Mouse (Mus musculus): ENCODE results near the gene Armc2.

The Armc2 gene

DNA sequence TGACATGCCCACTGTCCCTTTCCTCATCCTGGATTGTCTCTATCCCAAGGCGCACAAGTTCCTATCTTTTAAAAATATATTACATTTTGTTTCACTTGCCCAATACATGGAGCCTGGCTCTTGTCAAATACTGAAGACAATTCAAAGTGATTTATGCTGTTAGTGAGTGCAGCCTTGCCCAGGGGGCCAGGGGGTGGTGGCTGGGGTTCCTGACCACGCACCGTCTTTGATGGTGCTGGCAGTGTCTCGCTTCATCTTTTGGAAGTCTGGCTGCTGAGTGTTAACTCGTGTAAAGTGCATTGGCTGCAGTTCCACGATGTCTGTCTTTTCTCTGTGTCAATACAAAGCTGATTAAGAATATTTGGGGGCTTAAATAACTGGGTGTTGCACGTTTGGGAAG lies 13.6 kb downstream of the Armc2 start:
- no peaks in the 10 kb centered on the region for H3K9me3 ChIP-seq (ENCODE audit: low read length)
- H3K4me1 ChIP-seq (replicated peaks; ENCODE audit: low read depth, low read length): peaks cover 15% of the 10 kb centered on the region
- TF ChIP-seq NANOG (IDR thresholded peaks at IDR 0.05; ENCODE audit: borderline replicate concordance, low read length) (no peak), CTCF (conservative IDR thresholded peaks at IDR 0.05; ENCODE audit: low read length) (no peak), POU5F1 (IDR thresholded peaks at IDR 0.05; ENCODE audit: borderline replicate concordance, low read length) (no peak)
- no peak overlapping the region for H3K4me3 ChIP-seq (replicated peaks; ENCODE audit: low read length)
- no peaks in the 10 kb centered on the region for H3K36me3 ChIP-seq (ENCODE audit: insufficient read depth, low read length)
- no peaks in the 10 kb centered on the region for H3K27me3 ChIP-seq (ENCODE audit: insufficient read depth, low read length)

DNA sequence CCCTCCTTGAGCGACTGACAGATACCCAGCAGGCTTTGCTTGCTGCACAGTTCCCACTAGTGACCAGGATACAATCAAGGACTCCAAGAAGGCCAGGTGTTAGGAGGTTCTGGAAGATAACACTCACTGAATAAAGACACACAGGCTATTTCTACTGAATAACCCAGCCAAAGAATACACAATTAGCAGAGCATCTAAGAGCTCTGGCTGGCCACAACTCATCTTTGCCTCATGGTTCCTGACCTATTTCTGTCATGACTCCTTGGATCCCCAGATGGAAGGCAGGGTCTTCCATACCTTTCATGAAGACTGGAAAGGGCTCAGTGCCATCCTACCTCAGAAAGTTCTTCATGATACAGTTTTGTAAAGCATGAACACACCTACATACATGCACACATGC lies 14.2 kb downstream of the Armc2 start:
- peaks cover 19% of the 10 kb centered on the region for H3K4me1 ChIP-seq (replicated peaks; ENCODE audit: low read depth, low read length)
- TF ChIP-seq NANOG (IDR thresholded peaks at IDR 0.05; ENCODE audit: borderline replicate concordance, low read length) (no peak), POU5F1 (IDR thresholded peaks at IDR 0.05; ENCODE audit: borderline replicate concordance, low read length) (no peak), CTCF (conservative IDR thresholded peaks at IDR 0.05; ENCODE audit: low read length) (no peak)
- H3K27me3 ChIP-seq (ENCODE audit: insufficient read depth, low read length): no peaks in the 10 kb centered on the region
- H3K9me3 ChIP-seq (ENCODE audit: low read length): no peaks in the 10 kb centered on the region
- H3K4me3 ChIP-seq (replicated peaks; ENCODE audit: low read length): no peak overlapping the region
- no peaks in the 10 kb centered on the region for H3K36me3 ChIP-seq (ENCODE audit: insufficient read depth, low read length)

DNA sequence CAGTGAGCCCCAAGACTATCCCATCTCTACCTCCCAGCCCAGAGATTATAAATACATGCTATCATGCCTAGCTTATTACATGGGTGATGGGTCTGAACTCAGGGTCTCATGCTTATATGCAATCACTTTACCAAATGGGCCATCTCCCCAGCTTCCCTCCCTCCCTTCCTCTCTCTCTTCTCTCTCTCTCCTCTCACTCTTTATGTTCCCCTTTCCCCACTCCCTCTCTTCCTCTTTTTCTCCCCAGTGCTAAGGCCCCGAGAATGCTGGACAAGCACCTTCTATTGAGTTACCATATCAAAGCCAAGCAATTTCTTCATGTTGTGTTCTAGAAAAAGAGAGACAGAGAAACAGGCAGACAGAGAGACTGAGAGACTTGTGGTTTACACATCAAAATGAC lies 14.7 kb downstream of the Armc2 start:
- Histone ChIP-seq H3K4me1 (replicated peaks; ENCODE audit: low read depth, low read length) (peaks cover 23% of the 10 kb centered on the region), H3K27me3 (ENCODE audit: insufficient read depth, low read length) (no peaks in the 10 kb centered on the region), H3K4me3 (replicated peaks; ENCODE audit: low read length) (no peak overlapping the region), H3K9me3 (ENCODE audit: low read length) (no peaks in the 10 kb centered on the region), H3K36me3 (ENCODE audit: insufficient read depth, low read length) (no peaks in the 10 kb centered on the region)
- TF ChIP-seq CTCF (conservative IDR thresholded peaks at IDR 0.05; ENCODE audit: low read length) (no peak), NANOG (IDR thresholded peaks at IDR 0.05; ENCODE audit: borderline replicate concordance, low read length) (no peak), POU5F1 (IDR thresholded peaks at IDR 0.05; ENCODE audit: borderline replicate concordance, low read length) (no peak)

DNA sequence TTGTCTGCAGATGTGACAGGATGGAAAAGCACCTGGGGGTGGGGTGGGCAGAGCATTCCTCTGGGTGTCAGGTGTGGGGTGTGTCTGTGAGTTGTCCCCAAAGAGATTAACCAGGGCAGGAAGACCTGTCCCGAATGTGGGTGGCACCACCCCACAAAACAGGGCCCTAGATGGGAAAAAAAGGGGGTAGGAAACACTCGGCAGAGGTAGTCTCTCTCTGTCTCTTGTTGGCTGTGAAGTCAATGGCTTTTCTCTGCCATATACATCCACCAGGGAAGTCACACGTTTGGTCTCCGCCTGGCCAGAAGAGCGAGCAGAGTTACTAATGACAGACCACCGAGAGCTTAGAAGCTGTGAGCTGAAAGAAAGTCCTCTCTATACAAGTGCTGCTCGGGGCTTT lies 15.8 kb downstream of the Armc2 start:
- peaks cover 29% of the 10 kb centered on the region for H3K4me1 ChIP-seq (replicated peaks; ENCODE audit: low read depth, low read length)
- H3K27me3 ChIP-seq (ENCODE audit: insufficient read depth, low read length): no peaks in the 10 kb centered on the region
- H3K4me3 ChIP-seq (replicated peaks; ENCODE audit: low read length): no peak overlapping the region
- no peaks in the 10 kb centered on the region for H3K9me3 ChIP-seq (ENCODE audit: low read length)
- no peaks in the 10 kb centered on the region for H3K36me3 ChIP-seq (ENCODE audit: insufficient read depth, low read length)
- TF ChIP-seq POU5F1 (IDR thresholded peaks at IDR 0.05; ENCODE audit: borderline replicate concordance, low read length) (no peak), NANOG (IDR thresholded peaks at IDR 0.05; ENCODE audit: borderline replicate concordance, low read length) (no peak), CTCF (conservative IDR thresholded peaks at IDR 0.05; ENCODE audit: low read length) (no peak)

GRCm38 (mm10) chr10:42001260-42001659 lies 17.0 kb downstream of the Armc2 start:
- Histone ChIP-seq H3K36me3 (ENCODE audit: insufficient read depth, low read length) (no peaks in the 10 kb centered on the region), H3K27me3 (ENCODE audit: insufficient read depth, low read length) (no peaks in the 10 kb centered on the region), H3K4me3 (replicated peaks; ENCODE audit: low read length) (no peak overlapping the region), H3K9me3 (ENCODE audit: low read length) (no peaks in the 10 kb centered on the region), H3K4me1 (replicated peaks; ENCODE audit: low read depth, low read length) (peaks cover 41% of the 10 kb centered on the region)
- TF ChIP-seq CTCF (conservative IDR thresholded peaks at IDR 0.05; ENCODE audit: low read length): no peak
- TF ChIP-seq POU5F1 (IDR thresholded peaks at IDR 0.05; ENCODE audit: borderline replicate concordance, low read length): no peak
- TF ChIP-seq NANOG (IDR thresholded peaks at IDR 0.05; ENCODE audit: borderline replicate concordance, low read length): no peak

- no peaks in the 10 kb centered on the region for H3K36me3 ChIP-seq (ENCODE audit: insufficient read depth, low read length)
- H3K4me1 ChIP-seq (replicated peaks; ENCODE audit: low read depth, low read length): peaks cover 47% of the 10 kb centered on the region
- H3K9me3 ChIP-seq (ENCODE audit: low read length): no peaks in the 10 kb centered on the region
- TF ChIP-seq POU5F1 (IDR thresholded peaks at IDR 0.05; ENCODE audit: borderline replicate concordance, low read length) (no peak), NANOG (IDR thresholded peaks at IDR 0.05; ENCODE audit: borderline replicate concordance, low read length) (peak; percentile 70)
- H3K27me3 ChIP-seq (ENCODE audit: insufficient read depth, low read length): peaks cover 3% of the 10 kb centered on the region
- no peak overlapping the region for H3K4me3 ChIP-seq (replicated peaks; ENCODE audit: low read length)
Observed at GRCm38 (mm10) chr10:41997691-41998178, 20.5 kb downstream of the Armc2 start.

GRCm38 (mm10) chr10:41996157-41996556 lies 22.1 kb downstream of the Armc2 start:
- TF ChIP-seq POU5F1 (IDR thresholded peaks at IDR 0.05; ENCODE audit: borderline replicate concordance, low read length): no peak
- no peak for TF ChIP-seq CTCF (conservative IDR thresholded peaks at IDR 0.05; ENCODE audit: low read length)
- TF ChIP-seq NANOG (IDR thresholded peaks at IDR 0.05; ENCODE audit: borderline replicate concordance, low read length): no peak
- Histone ChIP-seq H3K4me1 (replicated peaks; ENCODE audit: low read depth, low read length) (peaks cover 53% of the 10 kb centered on the region), H3K27me3 (ENCODE audit: insufficient read depth, low read length) (peaks cover 5% of the 10 kb centered on the region), H3K36me3 (ENCODE audit: insufficient read depth, low read length) (no peaks in the 10 kb centered on the region), H3K4me3 (replicated peaks; ENCODE audit: low read length) (no peak overlapping the region), H3K9me3 (ENCODE audit: low read length) (no peaks in the 10 kb centered on the region)

DNA sequence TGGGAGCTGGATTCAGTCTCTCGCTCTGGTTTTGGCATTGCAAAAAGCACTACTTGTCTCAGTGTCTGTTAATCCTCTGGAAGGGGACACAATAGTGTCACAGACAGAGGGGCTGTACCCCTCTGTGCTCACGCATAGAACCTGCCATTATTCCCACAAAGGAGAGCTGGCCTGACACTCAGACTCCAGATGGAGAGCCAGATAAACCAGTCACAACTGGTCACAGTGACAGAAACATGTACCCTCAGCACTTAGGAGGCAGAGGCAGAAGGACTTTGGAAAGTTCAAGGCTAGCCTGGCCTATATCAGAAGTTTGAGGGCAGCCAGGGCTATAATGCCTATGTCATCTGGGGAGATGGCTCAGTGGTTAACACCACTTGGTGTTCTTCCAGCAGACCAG lies 23.2 kb downstream of the Armc2 start:
- Histone ChIP-seq H3K36me3 (ENCODE audit: insufficient read depth, low read length) (no peaks in the 10 kb centered on the region), H3K4me1 (replicated peaks; ENCODE audit: low read depth, low read length) (peaks cover 61% of the 10 kb centered on the region), H3K27me3 (ENCODE audit: insufficient read depth, low read length) (peaks cover 10% of the 10 kb centered on the region), H3K4me3 (replicated peaks; ENCODE audit: low read length) (no peak overlapping the region), H3K9me3 (ENCODE audit: low read length) (no peaks in the 10 kb centered on the region)
- TF ChIP-seq POU5F1 (IDR thresholded peaks at IDR 0.05; ENCODE audit: borderline replicate concordance, low read length) (no peak), CTCF (conservative IDR thresholded peaks at IDR 0.05; ENCODE audit: low read length) (no peak), NANOG (IDR thresholded peaks at IDR 0.05; ENCODE audit: borderline replicate concordance, low read length) (no peak)

DNA sequence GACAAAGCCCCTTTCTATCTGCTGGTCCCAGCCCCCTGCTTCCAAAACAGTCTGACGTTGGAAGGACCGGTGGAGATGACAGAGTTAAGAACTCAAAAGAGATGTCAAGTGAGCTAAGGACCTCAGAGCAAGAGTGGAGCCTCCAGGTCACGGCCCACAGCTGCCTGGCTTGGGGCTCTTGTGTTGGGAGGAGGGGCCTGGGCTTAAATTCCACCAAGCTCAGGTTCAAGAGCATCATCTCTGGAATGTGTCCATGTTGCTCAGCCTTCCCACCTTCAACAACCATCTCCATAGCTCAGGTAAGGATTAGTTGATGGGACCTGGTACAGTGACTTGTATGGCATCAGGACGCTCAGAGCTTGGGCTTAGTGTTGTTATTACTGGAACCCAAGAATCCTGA lies 23.7 kb downstream of the Armc2 start:
- Histone ChIP-seq H3K9me3 (ENCODE audit: low read length) (no peaks in the 10 kb centered on the region), H3K4me3 (replicated peaks; ENCODE audit: low read length) (no peak overlapping the region), H3K36me3 (ENCODE audit: insufficient read depth, low read length) (no peaks in the 10 kb centered on the region), H3K4me1 (replicated peaks; ENCODE audit: low read depth, low read length) (peaks cover 61% of the 10 kb centered on the region), H3K27me3 (ENCODE audit: insufficient read depth, low read length) (peaks cover 13% of the 10 kb centered on the region)
- no peak for TF ChIP-seq NANOG (IDR thresholded peaks at IDR 0.05; ENCODE audit: borderline replicate concordance, low read length)
- TF ChIP-seq CTCF (conservative IDR thresholded peaks at IDR 0.05; ENCODE audit: low read length): no peak
- no peak for TF ChIP-seq POU5F1 (IDR thresholded peaks at IDR 0.05; ENCODE audit: borderline replicate concordance, low read length)
